Mouse (Mus musculus) lung, embryonic 14.5 days (tissue): Measurements from ENCODE around the gene Mast2. TPM values are rescaled to one million over a fixed set of nuclear protein-coding genes. Genes with fewer than 3 reads are reported as not detected.

Experiments
- ATAC-seq: fragments of 200-750 bp; cut with Nextera tagmentation; 2 replicates; pipeline ENCODE4 v1.8.0; 2017; ENCODE audit warnings: mild to moderate bottlenecking, moderate TSS enrichment, moderate library complexity; ENCODE audit not compliant: insufficient read depth
- DNase-seq: peaks from one replicate; pipeline ENCODE4 v3.0.0-alpha.2; 2015
- H3K27ac ChIP-seq: fragments of 300-500 bp; sonication (generic); 2 replicates; pipeline ENCODE4 v1.5.1; 2014; ENCODE audit warnings: low read depth, mild to moderate bottlenecking, moderate library complexity
- H3K27me3 ChIP-seq: fragments of 300-500 bp; sonication (generic); 2 replicates; pipeline ENCODE4 v1.6.1; 2014; ENCODE audit warnings: low read length, control low read depth; ENCODE audit not compliant: insufficient read depth
- H3K36me3 ChIP-seq: fragments of 300-500 bp; sonication (generic); 2 replicates; pipeline ENCODE4 v1.6.1; 2014; ENCODE audit warnings: control low read depth; ENCODE audit not compliant: insufficient read depth
- H3K4me1 ChIP-seq: fragments of 300-500 bp; sonication (generic); 2 replicates; pipeline ENCODE4 v1.6.1; 2014; ENCODE audit warnings: antibody characterized with exemption, control low read depth; ENCODE audit not compliant: insufficient read depth
- H3K4me2 ChIP-seq: fragments of 300-500 bp; sonication (generic); 2 replicates; pipeline ENCODE4 v1.6.1; 2014; ENCODE audit warnings: mild to moderate bottlenecking
- H3K4me3 ChIP-seq: fragments of 300-500 bp; sonication (generic); 2 replicates; pipeline ENCODE4 v1.5.1; 2014; ENCODE audit warnings: low read depth, low read length
- H3K9ac ChIP-seq: fragments of 300-500 bp; sonication (generic); 2 replicates; pipeline ENCODE4 v1.6.1; 2014
- H3K9me3 ChIP-seq: fragments of 300-500 bp; sonication (generic); 2 replicates; pipeline ENCODE4 v1.6.1; 2016; ENCODE audit warnings: low read depth, low read length, control low read depth
- CTCF ChIP-seq: IDR thresholded peaks from 2 replicates; pipeline ENCODE4 v1.5.1; 2016; ENCODE audit warnings: antibody characterized with exemption, low read depth
- WGBS: fragments of 180-500 bp; shearing (Covaris S2); extraction: QIAGEN DNeasy Blood & Tissue Kit; methylation state at CpG from one replicate; pipeline ENCODE4 v1.1.7; 2014; 5-methylcytosine and 5-hydroxymethylcytosine counted together
- polyA plus RNA-seq: library from polyadenylated mRNA; unstranded; fragments of >200 nt; fragmentation: Nextera tagmentation; extraction: Ambion mirVana; gene quantifications from 2 replicates; pipeline ENCODE4 v1.2.1, GENCODE M21; 2014

The Mast2 gene
- polyA plus RNA-seq, 1 experiment from 2014 or later: 37.3 TPM

DNA sequence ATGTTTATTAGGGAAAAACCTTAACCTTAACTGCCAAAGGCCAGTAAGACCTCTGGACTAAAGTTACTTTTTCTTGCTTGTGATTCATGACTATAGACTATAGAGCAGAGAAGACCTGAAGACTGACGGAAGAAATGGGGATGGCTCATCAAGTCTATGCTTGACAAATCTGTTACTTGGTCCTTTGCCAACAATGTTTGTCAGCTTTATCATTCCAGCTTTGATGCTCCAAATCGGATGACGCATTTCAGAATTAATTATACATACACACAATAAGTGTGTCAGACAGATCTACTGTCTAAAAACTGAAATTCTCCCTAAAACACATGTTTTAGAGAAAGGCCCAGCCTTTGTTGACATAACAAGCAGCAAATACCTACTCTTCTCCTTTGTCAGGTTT is 134.7 kb downstream of the Mast2 start:
- ATAC-seq (no peak), DNase-seq (no peak)
- 85% methylated on average over 3 of the region's 3 CpGs for WGBS
- no peak overlapping the region for H3K27ac ChIP-seq
- no peak for TF ChIP-seq CTCF
- no peaks in the 10 kb centered on the region for H3K9me3 ChIP-seq
- peaks cover 18% of the 10 kb centered on the region for H3K36me3 ChIP-seq
- no peak overlapping the region for H3K9ac ChIP-seq
- H3K4me3 ChIP-seq: no peak overlapping the region
- no peaks in the 10 kb centered on the region for H3K4me1 ChIP-seq
- H3K27me3 ChIP-seq: no peaks in the 10 kb centered on the region
- no peak overlapping the region for H3K4me2 ChIP-seq

DNA sequence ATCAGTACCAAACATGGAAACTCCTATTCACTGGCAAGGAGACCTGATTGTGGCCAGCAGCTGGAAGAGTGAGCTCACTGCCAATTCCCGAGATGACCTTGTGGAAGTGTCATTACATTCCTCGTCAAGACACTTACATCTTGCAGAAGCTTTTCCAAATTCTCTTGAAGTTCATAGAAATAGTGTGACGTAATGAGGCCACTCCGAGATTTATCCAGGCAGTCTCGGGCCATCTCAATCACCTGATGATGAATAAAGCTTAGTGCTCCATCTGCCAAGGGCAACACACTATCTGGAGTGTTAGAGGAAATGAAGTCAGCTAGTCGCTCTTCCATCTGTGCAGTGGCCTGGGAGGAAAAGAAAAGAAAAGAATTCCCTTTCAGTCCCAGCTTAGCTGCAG is 141.9 kb downstream of the Mast2 start:
- ATAC-seq (no peak), DNase-seq (no peak)
- no peak overlapping the region for H3K4me2 ChIP-seq
- no peak overlapping the region for H3K27ac ChIP-seq
- H3K4me3 ChIP-seq: no peak overlapping the region
- no peaks in the 10 kb centered on the region for H3K27me3 ChIP-seq
- H3K4me1 ChIP-seq: no peaks in the 10 kb centered on the region
- no peak overlapping the region for H3K9ac ChIP-seq
- H3K36me3 ChIP-seq: peaks cover 52% of the 10 kb centered on the region
- no peak for TF ChIP-seq CTCF
- WGBS: 72% methylated on average over 6 of the region's 6 CpGs
- no peaks in the 10 kb centered on the region for H3K9me3 ChIP-seq

DNA sequence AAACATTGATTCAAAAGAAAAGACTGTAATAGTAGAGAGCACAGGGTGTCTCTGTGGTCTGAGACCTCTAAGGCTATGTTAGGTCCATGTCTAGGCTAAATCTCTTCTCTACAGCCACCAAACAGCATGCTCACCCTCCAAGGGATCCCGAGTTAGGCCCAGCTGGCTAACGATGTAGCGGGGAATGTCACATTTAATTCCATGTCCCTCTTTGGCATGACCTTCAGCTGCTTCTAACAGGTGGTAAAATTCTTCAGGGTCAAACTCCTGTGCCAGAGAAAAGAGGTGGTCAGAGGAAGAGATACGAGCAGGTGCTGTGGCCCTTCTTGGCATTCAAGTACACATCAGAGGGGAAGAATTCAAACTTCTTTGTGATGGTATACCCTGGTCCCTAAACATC is 146.4 kb downstream of the Mast2 start:
- no peaks in the 10 kb centered on the region for H3K9me3 ChIP-seq
- no peak overlapping the region for H3K27ac ChIP-seq
- H3K4me1 ChIP-seq: no peaks in the 10 kb centered on the region
- TF ChIP-seq CTCF: no peak
- H3K27me3 ChIP-seq: no peaks in the 10 kb centered on the region
- no peak overlapping the region for H3K4me2 ChIP-seq
- no peak overlapping the region for H3K4me3 ChIP-seq
- H3K36me3 ChIP-seq: peaks cover 85% of the 10 kb centered on the region
- DNase-seq (no peak), ATAC-seq (no peak)
- no peak overlapping the region for H3K9ac ChIP-seq
- WGBS: 86% methylated on average over 4 of the region's 4 CpGs

DNA sequence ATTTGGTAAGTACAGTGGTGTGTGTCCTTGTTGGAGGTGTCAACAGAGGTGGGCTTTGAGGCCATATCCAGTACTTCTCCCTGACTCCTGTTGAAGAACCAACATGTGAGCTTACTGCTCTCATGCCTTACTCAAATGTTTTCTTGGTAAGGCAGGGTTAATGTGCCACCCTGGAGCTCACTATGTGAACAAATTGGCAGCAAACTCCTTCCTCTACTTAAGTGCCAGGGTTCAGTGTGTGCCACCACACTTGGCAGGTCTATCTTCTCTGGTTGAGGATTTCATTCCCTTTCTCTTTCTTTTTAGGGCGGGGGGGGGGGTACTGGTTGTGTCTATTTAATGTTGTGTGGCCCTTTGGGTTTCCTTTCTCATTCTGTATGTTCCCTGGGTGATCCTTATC is 159.4 kb downstream of the Mast2 start:
- Histone ChIP-seq H3K36me3 (peaks cover 46% of the 10 kb centered on the region), H3K4me2 (no peak overlapping the region), H3K9me3 (no peaks in the 10 kb centered on the region), H3K9ac (no peak overlapping the region), H3K4me1 (no peaks in the 10 kb centered on the region), H3K4me3 (no peak overlapping the region), H3K27me3 (no peaks in the 10 kb centered on the region), H3K27ac (no peak overlapping the region)
- DNase-seq: no peak
- TF ChIP-seq CTCF: no peak
- no peak for ATAC-seq
- 19% methylated on average over 1 of the region's 1 CpGs for WGBS

DNA sequence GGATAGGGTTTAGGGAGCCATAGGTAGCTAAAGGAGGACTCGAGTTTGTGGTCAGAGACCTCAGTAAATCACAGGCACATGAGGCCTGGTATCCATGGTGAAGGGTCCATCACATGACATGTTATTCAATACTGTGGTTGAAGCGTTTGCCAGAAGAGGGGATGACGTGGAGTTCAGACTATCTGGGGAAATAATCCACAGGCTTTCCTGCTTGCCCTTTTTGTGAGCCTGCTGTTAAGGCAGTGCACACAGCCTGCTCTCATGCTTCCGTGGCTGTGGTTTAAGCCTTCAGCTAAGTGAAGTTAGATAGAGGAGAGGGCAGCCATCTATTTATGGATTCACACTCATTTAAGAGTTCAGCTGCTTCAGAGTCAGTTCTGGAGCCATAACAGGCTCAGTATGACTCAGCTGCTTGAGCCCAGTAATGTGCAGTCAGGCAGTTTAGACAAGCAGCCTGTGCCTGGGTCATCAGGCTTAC is 163.1 kb downstream of the Mast2 start:
- Histone ChIP-seq H3K27me3 (no peaks in the 10 kb centered on the region), H3K4me1 (no peaks in the 10 kb centered on the region), H3K4me2 (no peak overlapping the region), H3K4me3 (no peak overlapping the region), H3K9ac (no peak overlapping the region), H3K9me3 (no peaks in the 10 kb centered on the region), H3K27ac (no peak overlapping the region), H3K36me3 (peaks cover 21% of the 10 kb centered on the region; the same call in 1 of the 2 replicates)
- WGBS: 69% methylated on average over 4 of the region's 4 CpGs
- ATAC-seq: no peak
- no peak for DNase-seq
- no peak for TF ChIP-seq CTCF

DNA sequence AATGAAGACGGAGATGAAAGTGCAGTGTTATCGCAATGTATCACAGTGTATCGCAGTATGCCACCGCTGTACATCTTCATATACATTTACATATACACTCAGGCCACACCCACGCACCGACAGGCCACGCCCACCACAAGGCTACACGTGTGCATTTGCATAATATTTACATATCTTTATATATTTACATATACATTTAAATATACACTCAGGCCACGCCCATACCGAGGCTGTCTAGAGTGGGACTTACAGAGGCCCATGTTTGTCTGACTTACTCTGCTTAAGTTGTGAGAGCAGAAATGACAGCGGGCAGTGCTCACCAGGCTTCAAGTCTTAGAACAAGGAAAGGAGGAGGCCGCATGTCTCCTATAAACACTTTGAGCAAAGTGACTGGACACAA is 170.7 kb downstream of the Mast2 start:
- no peaks in the 10 kb centered on the region for H3K9me3 ChIP-seq
- 90% methylated on average over 12 of the region's 12 CpGs for WGBS
- H3K4me3 ChIP-seq: no peak overlapping the region
- ATAC-seq (no peak), DNase-seq (no peak)
- H3K4me2 ChIP-seq: no peak overlapping the region
- no peak overlapping the region for H3K9ac ChIP-seq
- H3K36me3 ChIP-seq: peaks cover 43% of the 10 kb centered on the region
- TF ChIP-seq CTCF: no peak
- no peak overlapping the region for H3K27ac ChIP-seq
- no peaks in the 10 kb centered on the region for H3K4me1 ChIP-seq
- no peaks in the 10 kb centered on the region for H3K27me3 ChIP-seq

DNA sequence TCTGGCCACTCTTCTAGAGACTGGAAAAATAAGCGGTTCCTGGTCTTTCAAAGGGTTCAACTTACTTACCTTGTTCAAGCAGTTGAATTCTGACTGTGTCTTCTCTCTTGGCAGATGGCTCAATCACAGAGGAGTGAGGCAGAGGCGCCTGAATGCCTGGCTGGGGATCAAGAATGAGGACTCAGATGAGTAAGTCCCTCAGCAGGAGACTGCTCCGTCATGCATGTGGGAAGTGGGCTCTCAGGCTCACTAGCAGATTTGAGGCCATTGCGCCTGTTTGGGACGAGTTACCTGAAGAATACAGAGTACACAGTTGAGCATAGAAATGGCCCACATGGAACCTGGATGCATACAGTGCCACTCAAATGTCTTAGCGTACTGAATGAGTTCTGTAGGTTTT is 172.4 kb downstream of the Mast2 start:
- no peak overlapping the region for H3K4me2 ChIP-seq
- H3K4me3 ChIP-seq: no peak overlapping the region
- no peaks in the 10 kb centered on the region for H3K4me1 ChIP-seq
- no peak for DNase-seq
- no peak for TF ChIP-seq CTCF
- H3K27me3 ChIP-seq: no peaks in the 10 kb centered on the region
- ATAC-seq: no peak
- 86% methylated on average over 6 of the region's 6 CpGs for WGBS
- no peak overlapping the region for H3K27ac ChIP-seq
- H3K9ac ChIP-seq: no peak overlapping the region
- no peaks in the 10 kb centered on the region for H3K9me3 ChIP-seq
- peaks cover 53% of the 10 kb centered on the region for H3K36me3 ChIP-seq

DNA sequence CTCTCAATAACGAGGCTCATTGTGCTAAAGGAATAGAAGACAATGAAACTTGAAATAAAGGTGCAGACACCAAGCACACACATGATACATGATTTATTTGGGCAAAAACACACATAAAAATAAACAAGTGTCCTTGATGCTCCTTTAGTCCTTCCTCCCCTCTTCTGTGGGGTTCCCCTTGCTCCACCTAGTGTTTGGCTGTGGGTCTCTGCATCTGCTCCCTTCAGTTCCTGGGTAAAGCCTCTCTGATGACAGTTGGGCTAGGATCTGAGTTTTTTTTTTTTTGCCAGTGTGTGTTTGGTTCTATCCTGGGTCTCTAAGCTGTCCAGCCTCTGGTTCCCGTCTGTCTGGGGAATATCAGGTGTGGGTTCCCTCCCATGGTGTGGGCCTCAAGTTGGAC is 181.8 kb downstream of the Mast2 start:
- no peak overlapping the region for H3K4me2 ChIP-seq
- no peak overlapping the region for H3K27ac ChIP-seq
- WGBS: 82% methylated on average over 2 of the region's 2 CpGs
- ATAC-seq (no peak), DNase-seq (peak; percentile 13)
- H3K4me1 ChIP-seq: no peaks in the 10 kb centered on the region
- no peak overlapping the region for H3K4me3 ChIP-seq
- H3K36me3 ChIP-seq: peaks cover 19% of the 10 kb centered on the region
- TF ChIP-seq CTCF: peak; percentile 42
- H3K9ac ChIP-seq: no peak overlapping the region
- no peaks in the 10 kb centered on the region for H3K9me3 ChIP-seq
- no peaks in the 10 kb centered on the region for H3K27me3 ChIP-seq
